In genomic region chr9:9372594-9372993, GRCm38 (mm10) we compare ENCODE assay signal across 12 mouse cellular contexts.
DNase-seq lines count a peak whose midpoint lies in the region; ATAC-seq lines count a peak whose summit lies in the region.
"Had no signal": no experiment of that assay in that cellular context is flagged by ENCODE, and none has a peak within 500 bp of the region (broad histone marks: within the 10 kb centered on the region; RNA-seq: fewer than 3 reads in every experiment).

No protein-coding gene starts in this region.

- no peak overlapping the region for H3K4me3 ChIP-seq in heart, embryonic 12.5 days
- H3K4me3 ChIP-seq in midbrain, embryonic 14.5 days (replicated peaks; ENCODE audit: low read depth, low read length), result no peak overlapping the region
- H3K4me3 ChIP-seq in midbrain, embryonic 11.5 days (ENCODE audit: low read depth, low read length), result no peak overlapping the region
- H3K4me3 ChIP-seq: myocyte; stomach, embryonic 15.5 days had no signal

- no peaks in the 10 kb centered on the region for H3K9me3 ChIP-seq in heart, embryonic 12.5 days (replicated peaks)
- no peaks in the 10 kb centered on the region for H3K9me3 ChIP-seq in midbrain, embryonic 14.5 days (ENCODE audit: control insufficient read depth, low read length)
- H3K9me3 ChIP-seq in midbrain, embryonic 11.5 days (ENCODE audit: control insufficient read depth, low read length), result no peaks in the 10 kb centered on the region
- H3K9me3 ChIP-seq: G1E; stomach, embryonic 15.5 days had no signal

- no peak overlapping the region for H3K4me2 ChIP-seq in heart, embryonic 12.5 days
- H3K4me2 ChIP-seq in midbrain, embryonic 14.5 days (ENCODE audit: low read length), result no peak overlapping the region
- no peak overlapping the region for H3K4me2 ChIP-seq in midbrain, embryonic 11.5 days
- H3K4me2 ChIP-seq: stomach, embryonic 15.5 days had no signal

- ATAC-seq in heart, embryonic 12.5 days (ENCODE audit: insufficient number of reproducible peaks, low FRiP score), result no peak
- ATAC-seq in midbrain, embryonic 14.5 days (ENCODE audit: low FRiP score, low TSS enrichment), result no peak
- no peak for ATAC-seq in midbrain, embryonic 11.5 days (ENCODE audit: low FRiP score)

- WGBS in heart, embryonic 12.5 days, result 42% methylated on average over 1 of the region's 1 CpGs
- 42% methylated on average over 1 of the region's 1 CpGs for WGBS in midbrain, embryonic 14.5 days
- 53% methylated on average over 1 of the region's 1 CpGs for WGBS in midbrain, embryonic 11.5 days

- no peaks in the 10 kb centered on the region for H3K4me1 ChIP-seq in heart, embryonic 12.5 days (replicated peaks)
- no peaks in the 10 kb centered on the region for H3K4me1 ChIP-seq in midbrain, embryonic 14.5 days (ENCODE audit: control insufficient read depth, insufficient read depth, low read length)
- no peaks in the 10 kb centered on the region for H3K4me1 ChIP-seq in midbrain, embryonic 11.5 days (ENCODE audit: control insufficient read depth, insufficient read depth, low read length)
- H3K4me1 ChIP-seq: stomach, embryonic 15.5 days had no signal

- no peak overlapping the region for H3K27ac ChIP-seq in heart, embryonic 12.5 days (ENCODE audit: poor library complexity, severe bottlenecking)
- no peak overlapping the region for H3K27ac ChIP-seq in midbrain, embryonic 14.5 days (replicated peaks; ENCODE audit: low read depth, low read length)
- no peak overlapping the region for H3K27ac ChIP-seq in midbrain, embryonic 11.5 days (ENCODE audit: low read depth, low read length)
- H3K27ac ChIP-seq: stomach, embryonic 15.5 days had no signal

- H3K36me3 ChIP-seq in heart, embryonic 12.5 days, result no peaks in the 10 kb centered on the region
- H3K36me3 ChIP-seq in midbrain, embryonic 14.5 days (ENCODE audit: control insufficient read depth, insufficient read depth, low read length), result no peaks in the 10 kb centered on the region
- H3K36me3 ChIP-seq in midbrain, embryonic 11.5 days (ENCODE audit: control insufficient read depth, insufficient read depth, low read length), result no peaks in the 10 kb centered on the region
- H3K36me3 ChIP-seq: G1E; stomach, embryonic 15.5 days had no signal

- peak; percentile 7 for DNase-seq in heart, adult 8-10 months (ENCODE audit: low spot score)
- peak; percentile 19 for DNase-seq in midbrain, embryonic 14.5 days
- no peak for DNase-seq in midbrain, embryonic 11.5 days (ENCODE audit: low spot score, missing footprints)
- DNase-seq in embryo, embryonic 11 days, result peak; percentile 14
- peak; percentile 6 for DNase-seq in ovary, postnatal 36 days (ENCODE audit: low spot score)
- no peak for DNase-seq in cerebellum, adult 11-12 months
- no peak for DNase-seq in layer of hippocampus, adult 8-10 months (ENCODE audit: low spot score in 2 of 2)
- DNase-seq: cerebellum, adult 2 months had no signal

- no peak overlapping the region for H3K9ac ChIP-seq in heart, embryonic 12.5 days
- no peak overlapping the region for H3K9ac ChIP-seq in midbrain, embryonic 14.5 days (replicated peaks; ENCODE audit: low read length)
- no peak overlapping the region for H3K9ac ChIP-seq in midbrain, embryonic 11.5 days (ENCODE audit: low read length)
- H3K9ac ChIP-seq: stomach, embryonic 15.5 days had no signal

- H3K27me3 ChIP-seq in heart, embryonic 12.5 days (replicated peaks), result peaks cover 4% of the 10 kb centered on the region; the same call in 1 of the 2 replicates
- no peaks in the 10 kb centered on the region for H3K27me3 ChIP-seq in midbrain, embryonic 14.5 days (ENCODE audit: control insufficient read depth, insufficient read depth, low read length)
- no peaks in the 10 kb centered on the region for H3K27me3 ChIP-seq in midbrain, embryonic 11.5 days (ENCODE audit: control insufficient read depth, insufficient read depth, low read length)
- H3K27me3 ChIP-seq: stomach, embryonic 15.5 days had no signal

Comparison
In these comparisons a context has a peak if more than half of its experiments do, and no peak if none do; other contexts are left out.
1. DNase-seq: peak in heart, adult 8-10 months (single experiment), midbrain, embryonic 14.5 days (single experiment), embryo, embryonic 11 days (single experiment) and ovary, postnatal 36 days (single experiment); none in midbrain, embryonic 11.5 days (single experiment), cerebellum, adult 11-12 months (single experiment) and layer of hippocampus, adult 8-10 months (0 of 2).